Mouse (Mus musculus) spleen, postnatal 0 days (tissue): ENCODE data around the gene Snx6. TPM values are rescaled to one million over a fixed set of nuclear protein-coding genes. Genes with fewer than 3 reads are reported as not detected.

Experiments
- polyA plus RNA-seq: library from polyadenylated mRNA; unstranded; fragments of >200 nt; fragmentation: Nextera tagmentation; extraction: Ambion mirVana; gene quantifications from 2 replicates; pipeline ENCODE4 v1.2.1, GENCODE M21; 2015

Gene Snx6
- polyA plus RNA-seq: 73.1 and 90.4 TPM in 2 replicates

GRCm38 (mm10) chr12:54795153-54795998 is at the start of gene Snx6:
Gene Snx6 (minus strand): TSS chr12:54795703.

Other genes with a start within 250 kb of the Snx6 start
- 92.2 and 109 TPM in 2 replicates for gene Sptssa, start 139.1 kb downstream of the Snx6 start, polyA plus RNA-seq
- gene Eapp, start 99.8 kb downstream of the Snx6 start, polyA plus RNA-seq: 66.7 and 67.6 TPM in 2 replicates
- gene Cfl2, start 67.2 kb upstream of the Snx6 start, polyA plus RNA-seq: 29.2 and 35.0 TPM in 2 replicates
- gene Gm20403, start 190.8 kb upstream of the Snx6 start, polyA plus RNA-seq: not detected in 2 replicates
- gene Baz1a, start 218.6 kb upstream of the Snx6 start, polyA plus RNA-seq: 44.5 and 48.9 TPM in 2 replicates